Mouse (Mus musculus): ENCODE measurements around the gene Bhlhe40. TPM values are rescaled to one million over a fixed set of nuclear protein-coding genes. Genes with fewer than 3 reads are reported as not detected.
A peak's percentile ranks its signal among the peaks of the same experiment; 100 is the strongest.

Gene Bhlhe40
- total RNA-seq, 2 experiments from 2014 or later = 30.2 to 51.0 TPM

DNA sequence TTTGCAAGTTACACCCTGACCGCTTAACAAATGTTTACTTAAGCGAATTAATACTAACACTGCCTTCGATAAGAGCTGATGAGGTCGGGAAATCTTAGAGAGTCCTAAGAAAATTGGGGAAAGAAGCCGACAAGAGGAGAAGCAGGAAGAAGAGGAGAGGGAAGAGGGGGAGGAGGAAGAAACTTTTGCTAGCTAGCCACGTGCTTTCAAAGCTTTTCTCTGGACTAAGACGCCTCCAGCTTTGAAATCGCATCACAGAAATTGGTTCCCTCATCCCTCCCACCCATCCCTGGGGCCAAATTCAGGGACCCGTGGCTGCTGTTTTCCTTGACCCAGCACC is 48.7 kb downstream of the Bhlhe40 start:
- intact Hi-C loops (cut with DNase I; ENCODE audit: low total_unique reads) = loop anchor here (2.0 to 5.0 kb wide), 2 partner anchors 37 to 290 kb away; no protein-coding TSS in a partner anchor
- no peak for DNase-seq

GRCm38 (mm10) chr6:108709471-108710231 is 49.2 kb downstream of the Bhlhe40 start:
- intact Hi-C loops (cut with DNase I; ENCODE audit: low total_unique reads) = loop anchor here (2.0 to 10.0 kb wide), 3 partner anchors 37 to 605 kb away; no protein-coding TSS in a partner anchor
- peak; percentile 85 for DNase-seq

- intact Hi-C loops (cut with DNase I; ENCODE audit: low total_unique reads) = loop anchor here (10.0 kb wide), 1 partner anchor 606 kb away; no protein-coding TSS in a partner anchor
- DNase-seq = no peak
Observed at GRCm38 (mm10) chr6:108710667-108711066, 50.2 kb downstream of the Bhlhe40 start.

- intact Hi-C loops (cut with DNase I; ENCODE audit: low total_unique reads) = loop anchor here (10.0 kb wide), 1 partner anchor 607 kb away; no protein-coding TSS in a partner anchor
- DNase-seq = no peak
Observed at GRCm38 (mm10) chr6:108711192-108711964, 50.9 kb downstream of the Bhlhe40 start.

- intact Hi-C loops (cut with DNase I; ENCODE audit: low total_unique reads) = loop anchor here (10.0 kb wide), 1 partner anchor 607 kb away; no protein-coding TSS in a partner anchor
- DNase-seq = no peak
Observed at GRCm38 (mm10) chr6:108712148-108712547, 51.7 kb downstream of the Bhlhe40 start.

DNA sequence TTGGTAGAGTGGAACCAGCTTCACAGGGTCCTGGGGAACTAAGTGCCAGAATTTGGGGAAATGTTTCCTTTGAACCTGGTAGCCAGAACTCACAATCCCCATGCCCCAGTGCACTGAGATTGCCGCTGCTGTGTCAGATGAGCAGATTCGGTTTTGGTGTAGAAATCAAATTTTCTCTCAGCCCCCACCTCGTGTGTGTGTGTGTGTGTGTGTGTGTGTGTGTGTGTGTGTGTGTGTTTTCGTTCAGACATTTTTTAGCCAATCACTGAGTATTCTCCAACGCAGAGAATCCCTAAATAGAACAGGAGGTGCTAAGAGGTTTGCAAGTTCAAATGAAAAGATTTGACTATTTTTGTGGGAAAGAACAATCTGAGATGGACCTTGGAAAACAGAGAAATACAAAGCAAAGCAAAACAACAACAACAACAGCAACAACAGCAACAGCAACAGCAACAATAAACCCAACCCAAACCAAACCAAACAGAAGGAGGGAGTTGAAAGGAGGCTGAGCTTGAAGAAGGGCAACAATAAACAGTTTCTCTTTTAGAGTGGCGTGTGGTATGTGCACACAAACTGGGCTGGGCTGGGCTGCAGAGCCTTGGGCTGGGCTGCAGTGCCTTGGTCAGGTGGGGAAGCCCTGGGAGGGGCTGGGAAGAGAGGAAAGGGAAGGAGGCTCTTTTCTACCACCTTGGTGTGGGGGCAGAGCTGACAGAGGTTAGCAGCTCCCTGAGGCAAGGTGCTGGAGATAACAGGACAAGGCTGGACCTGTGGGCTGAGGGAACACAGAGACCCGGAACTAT is 52.9 kb downstream of the Bhlhe40 start:
- intact Hi-C loops (cut with DNase I; ENCODE audit: low total_unique reads) = loop anchor here (10.0 kb wide), 1 partner anchor 609 kb away; no protein-coding TSS in a partner anchor
- DNase-seq = no peak

Other genes with a start within 250 kb of the Bhlhe40 start
- gene Arl8b, start 122.5 kb downstream of the Bhlhe40 start, total RNA-seq (2021) = 10 to 100 TPM; 69.5 to 72.6 TPM
- 1 to 10 TPM; 6.5 to 8.8 TPM for gene Edem1, start 168.0 kb downstream of the Bhlhe40 start, total RNA-seq (2021)